Mouse (Mus musculus) CD8-positive naive resting alpha-beta T cell, adult 2 months (primary cell): ENCODE data around the gene Dnmt3b.
A peak's percentile ranks its signal among the peaks of the same experiment; 100 is the strongest.

ENCODE experiments used
- DNase-seq, 2 experiments: peaks; one replicate each; pipeline ENCODE4 v3.0.0; 2022; ENCODE audit warnings: low read depth in 2 of 2, low spot score in 2 of 2

Dnmt3b gene

GRCm38 (mm10) chr2:153649298-153650013 lies at the start of gene Dnmt3b:
Gene Dnmt3b, plus strand, starts transcription at chr2:153649450.
- peak; percentile 38 to 50 for DNase-seq

GRCm38 (mm10) chr2:153600021-153600666 lies 49.1 kb upstream of the Dnmt3b start:
- DNase-seq = no peak

- DNase-seq = no peak
Observed at GRCm38 (mm10) chr2:153600667-153601648, 48.3 kb upstream of the Dnmt3b start.

GRCm38 (mm10) chr2:153603724-153604123 lies 45.5 kb upstream of the Dnmt3b start:
- DNase-seq = no peak

GRCm38 (mm10) chr2:153606421-153606820 lies 42.8 kb upstream of the Dnmt3b start:
- peak; percentile 33 to 52 for DNase-seq

GRCm38 (mm10) chr2:153607870-153608515 lies 41.3 kb upstream of the Dnmt3b start:
- DNase-seq = no peak

- DNase-seq = no peak
Observed at GRCm38 (mm10) chr2:153609058-153609457, 40.2 kb upstream of the Dnmt3b start.

GRCm38 (mm10) chr2:153609548-153609947 lies 39.7 kb upstream of the Dnmt3b start:
- DNase-seq = peak; percentile 48 to 56

GRCm38 (mm10) chr2:153610426-153611240 lies 38.6 kb upstream of the Dnmt3b start:
- no peak for DNase-seq

GRCm38 (mm10) chr2:153611241-153611630 lies 38.0 kb upstream of the Dnmt3b start:
- DNase-seq = no peak

GRCm38 (mm10) chr2:153611743-153612142 lies 37.5 kb upstream of the Dnmt3b start:
- no peak for DNase-seq

GRCm38 (mm10) chr2:153612594-153613281 lies 36.5 kb upstream of the Dnmt3b start:
- no peak for DNase-seq

GRCm38 (mm10) chr2:153616893-153617292 lies 32.4 kb upstream of the Dnmt3b start:
- DNase-seq = no peak

GRCm38 (mm10) chr2:153618439-153618838 lies 30.8 kb upstream of the Dnmt3b start:
- DNase-seq = no peak

GRCm38 (mm10) chr2:153618889-153619288 lies 30.4 kb upstream of the Dnmt3b start:
- no peak for DNase-seq

GRCm38 (mm10) chr2:153622449-153622848 lies 26.8 kb upstream of the Dnmt3b start:
- DNase-seq = no peak

- DNase-seq = no peak
Observed at GRCm38 (mm10) chr2:153630950-153631349, 18.3 kb upstream of the Dnmt3b start.

- peak; percentile 74 to 84 for DNase-seq
Observed at GRCm38 (mm10) chr2:153631976-153632870, 17.0 kb upstream of the Dnmt3b start, which contains the start of gene Commd7. Gene Commd7, minus strand, starts transcription at chr2:153632781.

- DNase-seq = no peak
Observed at GRCm38 (mm10) chr2:153632871-153633226, 16.4 kb upstream of the Dnmt3b start.
